Mouse (Mus musculus) liver, embryonic 13.5 days (tissue): ENCODE results near the gene Jmjd7. TPM values are rescaled to one million over a fixed set of nuclear protein-coding genes. Genes with fewer than 3 reads are reported as not detected.

ENCODE experiments used
- ATAC-seq: fragments of 200-750 bp; cut with Nextera tagmentation; 2 replicates; pipeline ENCODE4 v1.8.0; 2017; ENCODE audit warnings: low read depth, mild to moderate bottlenecking, moderate number of reproducible peaks, moderate library complexity
- DNase-seq: peaks from one replicate; pipeline ENCODE4 v3.0.0; 2022
- H3K27ac ChIP-seq: fragments of 300-500 bp; sonication (generic); 2 replicates; pipeline ENCODE4 v1.5.1; 2015; ENCODE audit warnings: moderate library complexity, mild to moderate bottlenecking, inconsistent platforms
- H3K27me3 ChIP-seq: fragments of 300-500 bp; sonication (generic); 2 replicates; pipeline ENCODE4 v1.6.1; 2015; ENCODE audit warnings: mild to moderate bottlenecking, inconsistent platforms
- H3K36me3 ChIP-seq: fragments of 300-500 bp; sonication (generic); 2 replicates; pipeline ENCODE4 v1.6.1; 2015; ENCODE audit warnings: mild to moderate bottlenecking, inconsistent platforms
- H3K4me1 ChIP-seq: fragments of 300-500 bp; sonication (generic); replicated peaks from 2 replicates; pipeline ENCODE4 v1.6.1; 2015; ENCODE audit warnings: inconsistent platforms
- H3K4me2 ChIP-seq: fragments of 300-500 bp; sonication (generic); 2 replicates; pipeline ENCODE4 v1.6.1; 2015; ENCODE audit warnings: inconsistent platforms, mild to moderate bottlenecking, moderate library complexity
- H3K4me3 ChIP-seq: fragments of 300-500 bp; sonication (generic); replicated peaks from 2 replicates; pipeline ENCODE4 v1.5.1; 2015; ENCODE audit warnings: mild to moderate bottlenecking, inconsistent platforms
- H3K9ac ChIP-seq: fragments of 300-500 bp; sonication (generic); 2 replicates; pipeline ENCODE4 v1.6.1; 2015; ENCODE audit warnings: mild to moderate bottlenecking, inconsistent platforms
- H3K9me3 ChIP-seq: fragments of 300-500 bp; sonication (generic); replicated peaks from 2 replicates; pipeline ENCODE4 v1.6.1; 2016; ENCODE audit warnings: inconsistent platforms
- WGBS: fragments of 180-500 bp; shearing (Covaris S2); methylation state at CpG from one replicate; pipeline ENCODE4 v1.1.7; 2015; ENCODE audit not compliant: insufficient replicate concordance; 5-methylcytosine and 5-hydroxymethylcytosine counted together
- polyA plus RNA-seq: library from polyadenylated mRNA; unstranded; fragments of >200 nt; fragmentation: Nextera tagmentation; extraction: Ambion mirVana; gene quantifications from 2 replicates; pipeline ENCODE4 v1.2.1, GENCODE M21; 2015

The Jmjd7 gene
- polyA plus RNA-seq, 1 experiment from 2014 or later, result 8.2 TPM

DNA sequence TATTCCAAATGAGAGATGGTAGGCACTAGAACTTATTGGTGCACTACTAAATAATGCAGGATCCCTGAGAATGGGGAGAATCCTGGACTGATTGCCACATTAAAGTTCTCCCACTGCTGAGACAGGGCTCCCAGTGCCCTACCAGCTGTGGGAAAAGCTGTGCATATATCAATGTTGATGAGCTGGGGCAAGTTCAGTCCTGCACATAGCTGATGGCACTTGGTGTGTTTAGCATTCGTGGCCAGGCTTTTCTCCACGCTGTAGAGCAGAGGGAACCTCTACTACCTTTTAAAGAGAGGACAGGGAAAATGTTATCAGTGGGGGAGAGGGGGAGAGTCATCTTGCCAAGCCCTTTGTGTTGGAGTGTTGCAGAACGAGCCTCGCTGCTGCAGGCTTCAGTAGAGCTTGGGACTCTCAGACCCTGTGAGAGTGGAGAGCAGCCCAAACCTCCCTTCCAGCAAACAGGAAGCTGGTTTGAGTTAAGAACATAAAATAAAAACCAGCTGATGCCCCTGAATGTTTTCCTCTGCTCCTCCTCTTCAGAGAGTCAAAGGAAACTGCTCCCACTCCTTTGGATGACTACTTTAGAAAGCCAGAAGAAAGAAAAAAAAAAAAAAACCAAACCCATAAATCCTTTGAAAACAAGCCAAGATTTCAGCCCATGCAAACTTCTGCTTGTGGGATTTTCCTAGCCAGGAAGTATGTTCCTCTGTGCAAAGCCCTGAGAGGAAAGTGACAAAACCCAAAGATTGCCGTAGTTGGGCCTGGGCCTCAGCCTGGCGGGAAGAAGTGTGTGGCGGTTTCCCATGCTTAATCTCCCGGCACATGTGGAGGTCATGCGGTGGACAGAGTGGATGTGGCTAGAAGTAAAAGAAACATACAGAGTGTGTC lies 31.6 kb upstream of the Jmjd7 start:
- H3K4me2 ChIP-seq, result no peak overlapping the region
- H3K4me1 ChIP-seq, result peaks cover 10% of the 10 kb centered on the region; the same call in 1 of the 2 replicates
- H3K4me3 ChIP-seq, result no peak overlapping the region
- DNase-seq (no peak), ATAC-seq (no peak)
- WGBS, result 46% methylated on average over 9 of the region's 9 CpGs
- H3K27ac ChIP-seq, result 0 out of 2 replicates have a peak overlapping the region, but pooled peaks have one; percentile 21
- H3K36me3 ChIP-seq, result no peaks in the 10 kb centered on the region
- H3K9me3 ChIP-seq, result no peaks in the 10 kb centered on the region
- H3K9ac ChIP-seq, result no peak overlapping the region
- H3K27me3 ChIP-seq, result no peaks in the 10 kb centered on the region

DNA sequence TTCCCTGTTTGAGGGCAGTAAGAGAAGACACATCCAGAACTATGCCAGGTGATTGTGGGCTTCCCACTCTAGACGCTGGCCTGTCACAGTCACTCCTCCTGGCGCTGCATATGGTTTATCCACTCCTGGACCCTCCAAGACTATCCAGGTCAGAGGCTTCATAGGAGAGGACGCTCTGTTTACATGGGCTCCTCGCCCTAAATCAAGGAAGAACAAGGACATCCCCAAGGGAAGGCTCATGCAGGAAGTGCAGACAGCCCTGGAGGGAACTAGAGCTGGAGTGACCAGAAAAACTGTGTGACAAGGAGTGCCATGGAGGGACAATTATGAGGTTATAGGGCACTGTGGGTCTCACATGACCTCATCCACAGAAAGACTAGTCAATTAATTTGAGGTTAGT lies 29.9 kb upstream of the Jmjd7 start:
- DNase-seq (no peak), ATAC-seq (no peak)
- H3K9ac ChIP-seq, result no peak overlapping the region
- H3K4me2 ChIP-seq, result no peak overlapping the region
- no peaks in the 10 kb centered on the region for H3K36me3 ChIP-seq
- no peaks in the 10 kb centered on the region for H3K9me3 ChIP-seq
- no peak overlapping the region for H3K27ac ChIP-seq
- 67% methylated on average over 4 of the region's 4 CpGs for WGBS
- H3K4me3 ChIP-seq, result no peak overlapping the region
- H3K27me3 ChIP-seq, result no peaks in the 10 kb centered on the region
- peaks cover 18% of the 10 kb centered on the region for H3K4me1 ChIP-seq

DNA sequence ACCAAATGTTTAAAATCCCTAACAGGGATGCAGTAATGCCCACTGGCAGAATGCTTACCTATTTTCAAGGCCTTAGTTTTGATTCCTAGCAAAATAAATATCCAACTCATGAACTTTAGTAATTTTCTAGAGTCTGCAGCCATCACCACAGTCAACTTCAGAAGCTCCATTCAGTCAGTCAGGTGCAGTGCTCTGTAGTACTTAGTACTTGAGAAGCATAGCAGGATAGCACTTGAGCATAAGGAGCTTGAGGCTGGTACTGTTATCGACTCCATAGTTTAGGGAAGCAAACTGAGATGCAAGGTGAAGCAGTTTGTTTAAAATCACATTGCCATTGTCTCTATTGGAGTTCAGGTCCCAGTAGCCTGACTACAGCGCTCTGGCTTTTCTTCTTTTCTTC lies 27.6 kb upstream of the Jmjd7 start:
- Histone ChIP-seq H3K27ac (no peak overlapping the region), H3K27me3 (no peaks in the 10 kb centered on the region), H3K9me3 (no peaks in the 10 kb centered on the region), H3K4me2 (no peak overlapping the region), H3K4me3 (no peak overlapping the region), H3K9ac (no peak overlapping the region), H3K4me1 (peaks cover 17% of the 10 kb centered on the region), H3K36me3 (no peaks in the 10 kb centered on the region)
- ATAC-seq (no peak), DNase-seq (no peak)
- 75% methylated on average over 2 of the region's 2 CpGs for WGBS

GRCm38 (mm10) chr2:120000882-120001584 lies 26.2 kb upstream of the Jmjd7 start:
- DNase-seq (no peak), ATAC-seq (0 out of 2 replicates have a peak, but pooled peaks have one; percentile 29)
- WGBS, result 35% methylated on average over 3 of the region's 3 CpGs
- no peaks in the 10 kb centered on the region for H3K9me3 ChIP-seq
- H3K4me3 ChIP-seq, result no peak overlapping the region
- no peak overlapping the region for H3K9ac ChIP-seq
- H3K4me1 ChIP-seq, result peaks cover 9% of the 10 kb centered on the region
- H3K36me3 ChIP-seq, result no peaks in the 10 kb centered on the region
- H3K4me2 ChIP-seq, result no peak overlapping the region
- H3K27me3 ChIP-seq, result no peaks in the 10 kb centered on the region
- H3K27ac ChIP-seq, result no peak overlapping the region

- peaks cover 9% of the 10 kb centered on the region for H3K4me1 ChIP-seq
- DNase-seq (no peak), ATAC-seq (no peak)
- no peaks in the 10 kb centered on the region for H3K27me3 ChIP-seq
- no peak overlapping the region for H3K4me2 ChIP-seq
- H3K9me3 ChIP-seq, result no peaks in the 10 kb centered on the region
- no peaks in the 10 kb centered on the region for H3K36me3 ChIP-seq
- no peak overlapping the region for H3K9ac ChIP-seq
- no peak overlapping the region for H3K27ac ChIP-seq
- H3K4me3 ChIP-seq, result no peak overlapping the region
- WGBS, result 48% methylated on average over 4 of the region's 4 CpGs
Observed at GRCm38 (mm10) chr2:120001956-120002355, 25.3 kb upstream of the Jmjd7 start.

DNA sequence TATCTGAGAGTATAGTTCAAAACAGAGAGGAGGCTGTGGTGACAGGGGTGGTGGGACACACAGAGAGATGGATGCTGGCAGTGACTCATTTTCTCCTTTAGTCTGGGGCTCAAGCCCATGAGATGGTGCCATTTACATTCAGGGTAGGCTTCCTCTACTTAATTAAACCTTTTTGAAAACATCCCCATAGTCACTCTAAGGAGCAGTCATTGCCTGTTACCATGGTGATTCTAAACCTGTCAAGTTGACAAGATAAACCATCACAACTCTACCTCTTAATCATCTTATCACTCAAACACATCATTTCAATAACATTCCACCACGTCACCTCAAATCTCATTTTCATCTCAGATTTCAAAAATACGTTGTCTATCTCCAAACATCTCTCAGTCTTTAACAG lies 23.3 kb upstream of the Jmjd7 start:
- no peak overlapping the region for H3K27ac ChIP-seq
- ATAC-seq (no peak), DNase-seq (no peak)
- H3K36me3 ChIP-seq, result no peaks in the 10 kb centered on the region
- peaks cover 9% of the 10 kb centered on the region for H3K4me1 ChIP-seq
- H3K27me3 ChIP-seq, result no peaks in the 10 kb centered on the region
- 57% methylated on average over 2 of the region's 2 CpGs for WGBS
- no peak overlapping the region for H3K4me2 ChIP-seq
- H3K4me3 ChIP-seq, result no peak overlapping the region
- H3K9me3 ChIP-seq, result no peaks in the 10 kb centered on the region
- no peak overlapping the region for H3K9ac ChIP-seq

DNA sequence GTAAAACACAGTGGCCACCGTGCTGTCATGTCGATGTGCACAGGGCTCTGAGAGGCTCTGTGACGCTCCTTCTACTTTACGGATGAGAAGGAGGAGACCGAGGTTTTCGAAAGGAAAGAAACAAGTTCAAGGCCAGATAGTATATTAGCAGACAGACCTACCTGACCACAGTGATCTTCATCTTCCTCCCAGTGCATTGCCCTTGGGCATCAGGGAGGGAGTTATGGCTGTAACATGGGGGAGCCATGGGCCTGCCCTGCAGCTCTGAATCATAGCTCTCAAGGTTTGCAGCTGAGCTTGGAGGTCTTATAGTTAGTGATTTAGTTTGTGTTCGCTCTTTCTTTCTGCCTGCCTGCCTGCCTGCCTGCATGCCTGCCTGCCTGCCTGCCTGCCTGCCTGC lies 20.6 kb upstream of the Jmjd7 start:
- DNase-seq, result no peak
- WGBS, result 92% methylated on average over 7 of the region's 7 CpGs
- H3K4me2 ChIP-seq, result no peak overlapping the region
- no peak for ATAC-seq
- H3K36me3 ChIP-seq, result no peaks in the 10 kb centered on the region
- H3K9me3 ChIP-seq, result no peaks in the 10 kb centered on the region
- H3K4me1 ChIP-seq, result no peaks in the 10 kb centered on the region
- no peak overlapping the region for H3K4me3 ChIP-seq
- no peaks in the 10 kb centered on the region for H3K27me3 ChIP-seq
- H3K9ac ChIP-seq, result no peak overlapping the region
- no peak overlapping the region for H3K27ac ChIP-seq

DNA sequence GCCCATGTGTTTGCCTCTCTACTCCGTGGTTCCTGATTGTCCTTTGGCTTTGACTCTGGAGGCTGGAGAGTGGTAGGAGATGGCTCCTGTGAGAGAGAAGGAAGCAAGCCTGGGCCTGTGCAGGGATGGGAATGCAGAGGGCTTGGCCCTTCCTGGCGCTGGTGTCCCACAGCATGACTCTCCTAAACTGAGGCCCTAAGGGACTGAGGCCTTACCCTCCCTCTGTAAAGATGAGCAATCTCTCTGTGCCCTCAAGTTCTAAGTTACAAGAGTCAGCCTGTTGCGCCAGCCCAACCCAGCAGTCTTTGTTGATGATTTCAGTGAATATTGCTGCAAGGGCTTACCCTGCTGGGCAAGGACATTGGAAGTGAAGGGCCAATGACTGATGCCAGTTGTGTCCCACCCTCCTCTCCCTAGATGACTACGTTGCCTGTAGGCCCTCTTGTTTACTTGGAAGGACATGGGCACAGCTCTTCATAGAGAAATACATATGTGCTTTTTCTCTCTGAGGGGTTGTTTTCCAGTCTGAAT lies 19.5 kb upstream of the Jmjd7 start:
- Histone ChIP-seq H3K36me3 (no peaks in the 10 kb centered on the region), H3K4me1 (peaks cover 3% of the 10 kb centered on the region), H3K9me3 (no peaks in the 10 kb centered on the region), H3K27ac (no peak overlapping the region), H3K4me2 (no peak overlapping the region), H3K9ac (no peak overlapping the region), H3K27me3 (no peaks in the 10 kb centered on the region), H3K4me3 (no peak overlapping the region)
- 76% methylated on average over 4 of the region's 4 CpGs for WGBS
- DNase-seq (no peak), ATAC-seq (no peak)

- WGBS, result 17% methylated on average over 4 of the region's 4 CpGs
- Histone ChIP-seq H3K27me3 (no peaks in the 10 kb centered on the region), H3K27ac (no peak overlapping the region), H3K36me3 (no peaks in the 10 kb centered on the region), H3K4me2 (no peak overlapping the region), H3K4me3 (no peak overlapping the region), H3K9ac (no peak overlapping the region), H3K9me3 (no peaks in the 10 kb centered on the region), H3K4me1 (peaks cover 12% of the 10 kb centered on the region)
- no peak for ATAC-seq
- DNase-seq, result no peak
Observed at GRCm38 (mm10) chr2:120008672-120009071, 18.6 kb upstream of the Jmjd7 start.

DNA sequence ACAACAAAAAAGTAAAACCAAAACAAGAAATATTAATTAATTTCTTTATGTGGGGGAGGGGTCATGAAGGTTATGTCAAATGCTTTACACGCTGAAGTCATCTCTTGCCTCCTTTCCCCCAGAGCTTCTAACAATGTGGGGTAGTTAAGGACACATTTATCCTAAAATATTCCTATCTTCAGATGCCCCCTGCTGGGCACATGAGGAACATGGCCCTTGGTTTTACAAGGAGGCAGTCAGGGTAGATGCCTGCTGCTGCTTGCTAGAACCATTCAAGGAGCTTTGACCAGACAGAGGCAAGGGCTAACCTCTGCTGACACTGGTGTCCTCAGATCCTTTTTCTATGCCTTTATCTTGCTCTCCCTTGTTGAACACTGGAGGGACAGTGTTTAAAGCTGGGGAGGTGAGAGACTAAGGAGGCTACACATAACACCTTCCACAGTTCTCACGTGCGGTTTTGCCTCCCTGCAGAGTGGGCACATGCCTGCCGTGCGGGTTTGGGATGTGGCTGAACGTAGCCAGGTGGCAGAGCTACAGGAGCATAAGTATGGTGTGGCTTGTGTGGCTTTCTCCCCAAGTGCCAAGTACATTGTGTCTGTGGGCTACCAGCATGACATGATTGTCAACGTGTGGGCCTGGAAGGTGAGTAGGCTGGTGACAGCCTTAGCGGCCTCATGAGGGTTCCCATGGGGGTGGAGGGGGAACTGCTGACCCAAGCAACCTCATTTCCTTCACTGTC lies 15.7 kb upstream of the Jmjd7 start:
- ATAC-seq (no peak), DNase-seq (no peak)
- WGBS, result 72% methylated on average over 8 of the region's 8 CpGs
- Histone ChIP-seq H3K4me1 (peaks cover 36% of the 10 kb centered on the region), H3K27me3 (no peaks in the 10 kb centered on the region), H3K9ac (no peak overlapping the region), H3K36me3 (no peaks in the 10 kb centered on the region), H3K4me3 (no peak overlapping the region), H3K4me2 (no peak overlapping the region), H3K9me3 (no peaks in the 10 kb centered on the region), H3K27ac (no peak overlapping the region)

- Histone ChIP-seq H3K27ac (no peak overlapping the region), H3K9me3 (no peaks in the 10 kb centered on the region), H3K4me1 (peaks cover 42% of the 10 kb centered on the region), H3K4me3 (no peak overlapping the region), H3K36me3 (0 out of 2 replicates have a peak, but pooled peaks cover 4% of the 10 kb centered on the region), H3K9ac (no peak overlapping the region), H3K4me2 (no peak overlapping the region), H3K27me3 (no peaks in the 10 kb centered on the region)
- no peak for ATAC-seq
- 52% methylated on average over 13 of the region's 13 CpGs for WGBS
- DNase-seq, result no peak
Observed at GRCm38 (mm10) chr2:120012924-120013323, 14.4 kb upstream of the Jmjd7 start.
